ENCODE assay signal across 12 mouse cellular contexts in the genomic region with DNA sequence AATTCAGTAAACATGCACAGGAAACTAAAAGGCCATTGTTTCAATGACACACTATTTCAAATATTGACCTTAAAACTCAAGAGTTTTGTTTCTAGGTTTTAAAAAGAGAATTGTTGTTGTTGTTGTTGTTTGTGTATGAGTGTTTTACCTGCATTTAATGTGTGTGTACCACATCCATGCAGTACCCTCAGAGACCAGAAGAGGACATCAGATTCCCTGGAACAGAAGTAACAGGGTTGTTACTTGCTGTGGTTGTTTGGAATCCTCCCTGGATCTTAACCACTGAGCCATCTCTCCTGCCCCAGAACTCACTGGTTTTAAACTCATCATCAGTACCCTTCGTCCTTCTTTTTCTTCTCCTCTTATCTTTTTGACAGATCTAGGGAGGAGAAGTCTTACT.
DNase-seq lines count a peak whose midpoint lies in the region; ATAC-seq lines count a peak whose summit lies in the region.
"Had no signal": no experiment of that assay in that cellular context is flagged by ENCODE, and none has a peak within 500 bp of the region (broad histone marks: within the 10 kb centered on the region; RNA-seq: fewer than 3 reads in every experiment).

No protein-coding gene starts in this region.

- no peaks in the 10 kb centered on the region for H3K9me3 ChIP-seq in midbrain, embryonic 13.5 days
- H3K9me3 ChIP-seq: embryonic facial prominence, embryonic 12.5 days; stomach, embryonic 15.5 days had no signal

- no peak for ATAC-seq in midbrain, embryonic 13.5 days

- no peak overlapping the region for H3K4me2 ChIP-seq in midbrain, embryonic 13.5 days (replicated peaks)
- H3K4me2 ChIP-seq: embryonic facial prominence, embryonic 12.5 days; stomach, embryonic 15.5 days had no signal

- no peak overlapping the region for H3K27ac ChIP-seq in midbrain, embryonic 13.5 days
- H3K27ac ChIP-seq: embryonic facial prominence, embryonic 12.5 days; stomach, embryonic 15.5 days had no signal

- H3K27me3 ChIP-seq in midbrain, embryonic 13.5 days, result no peaks in the 10 kb centered on the region
- H3K27me3 ChIP-seq: embryonic facial prominence, embryonic 12.5 days; stomach, embryonic 15.5 days had no signal

- no peak overlapping the region for H3K9ac ChIP-seq in midbrain, embryonic 13.5 days (replicated peaks)
- H3K9ac ChIP-seq: embryonic facial prominence, embryonic 12.5 days; stomach, embryonic 15.5 days had no signal

- WGBS in midbrain, embryonic 13.5 days, result 53% methylated on average over 1 of the region's 1 CpGs

- no peaks in the 10 kb centered on the region for H3K4me1 ChIP-seq in midbrain, embryonic 13.5 days (replicated peaks)
- H3K4me1 ChIP-seq: embryonic facial prominence, embryonic 12.5 days; stomach, embryonic 15.5 days had no signal

- H3K36me3 ChIP-seq in midbrain, embryonic 13.5 days, result no peaks in the 10 kb centered on the region
- H3K36me3 ChIP-seq: embryonic facial prominence, embryonic 12.5 days; stomach, embryonic 15.5 days had no signal

- no peak overlapping the region for H3K4me3 ChIP-seq in midbrain, embryonic 13.5 days (replicated peaks)
- H3K4me3 ChIP-seq: embryonic facial prominence, embryonic 12.5 days; stomach, embryonic 15.5 days had no signal

- peak; percentile 38 to 61 for DNase-seq in cerebellum, postnatal 10 days
- DNase-seq in cerebellum, adult 9-10 months, result no peak
- peak; percentile 3 for DNase-seq in layer of hippocampus, adult 11-12 months (ENCODE audit: low spot score)
- no peak for DNase-seq in layer of hippocampus, adult 9-11 months
- DNase-seq in 3T3-L1 (ENCODE audit: low read depth, low spot score), result peak; percentile 61
- DNase-seq in c-Kit-positive CD71-positive TER-119-positive erythroid progenitor cells, embryonic 14.5 days (ENCODE audit: low spot score), result peak; percentile 4
- DNase-seq in ovary, postnatal 14 days (ENCODE audit: low spot score), result no peak
- DNase-seq: heart, postnatal 14 days; lung, postnatal 36 days had no signal

Comparison
In these comparisons a context has a peak if more than half of its experiments do, and no peak if none do; other contexts are left out.
1. DNase-seq: peak in cerebellum, postnatal 10 days (2 of 2), layer of hippocampus, adult 11-12 months (single experiment), 3T3-L1 (single experiment) and c-Kit-positive CD71-positive TER-119-positive erythroid progenitor cells, embryonic 14.5 days (single experiment); none in cerebellum, adult 9-10 months (single experiment), layer of hippocampus, adult 9-11 months (single experiment) and ovary, postnatal 14 days (single experiment).